Mouse (Mus musculus) left cerebral cortex, postnatal 36 days (tissue): ENCODE results near the gene Mark1. TPM values are rescaled to one million over a fixed set of nuclear protein-coding genes. Genes with fewer than 3 reads are reported as not detected.

Source experiments
- DNase-seq, 2 experiments: peaks; one replicate each; pipeline ENCODE4 v3.0.0; 2021 to 2022; ENCODE audit warnings: low spot score in 2 of 2, mixed read lengths in 1 of 2
- intact Hi-C: fragments of 180-260 bp; cut with DNase I; formaldehyde crosslinking; loops from one replicate; pipeline ENCODE4 v1.15.1; 2025
- total RNA-seq, 2 experiments: library from RNA; stranded (reverse); gene quantifications; 2 replicates each; pipeline ENCODE4 v1.2.3; 2021

Mark1 gene
- total RNA-seq, 2 experiments from 2014 or later: 91.2 to 96.3 TPM

DNA sequence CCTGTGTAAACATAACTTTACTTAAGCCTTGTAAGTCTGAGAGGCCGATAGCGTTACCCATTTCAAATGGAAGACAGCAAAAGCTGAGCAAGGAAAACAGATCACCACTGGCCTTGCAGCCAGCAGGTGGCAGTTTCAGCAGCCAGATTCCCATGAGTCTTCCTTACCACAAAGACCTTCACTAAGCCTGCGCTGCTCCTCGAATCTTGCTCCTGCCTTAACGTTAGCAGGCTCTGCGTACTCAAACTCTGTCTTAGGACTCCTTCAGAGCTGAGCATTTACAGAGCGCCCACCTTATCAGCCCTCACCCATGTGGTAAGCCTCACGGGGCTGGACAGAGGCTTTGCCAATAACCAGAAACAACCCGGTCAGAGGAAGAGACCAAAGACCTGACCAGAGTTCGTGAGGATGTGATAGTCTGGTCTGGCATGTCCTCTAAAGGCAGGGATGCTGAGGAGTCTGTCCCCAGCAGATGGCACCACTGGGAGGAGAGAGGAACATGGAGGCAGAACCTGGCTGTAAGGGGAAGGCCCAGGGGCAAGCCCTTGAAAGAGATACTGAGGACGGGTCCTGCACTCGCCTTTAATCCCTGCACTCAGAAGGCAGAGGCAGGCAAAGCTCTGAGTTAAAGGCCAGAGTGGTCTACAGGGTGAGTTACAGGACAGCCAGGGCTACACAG is 33.5 kb downstream of the Mark1 start:
- DNase-seq: peak in 1 of 2 experiments; percentile 41
- intact Hi-C loops: loop anchor here (5.0 kb wide), 1 partner anchor 226 kb away; no protein-coding TSS in a partner anchor

DNA sequence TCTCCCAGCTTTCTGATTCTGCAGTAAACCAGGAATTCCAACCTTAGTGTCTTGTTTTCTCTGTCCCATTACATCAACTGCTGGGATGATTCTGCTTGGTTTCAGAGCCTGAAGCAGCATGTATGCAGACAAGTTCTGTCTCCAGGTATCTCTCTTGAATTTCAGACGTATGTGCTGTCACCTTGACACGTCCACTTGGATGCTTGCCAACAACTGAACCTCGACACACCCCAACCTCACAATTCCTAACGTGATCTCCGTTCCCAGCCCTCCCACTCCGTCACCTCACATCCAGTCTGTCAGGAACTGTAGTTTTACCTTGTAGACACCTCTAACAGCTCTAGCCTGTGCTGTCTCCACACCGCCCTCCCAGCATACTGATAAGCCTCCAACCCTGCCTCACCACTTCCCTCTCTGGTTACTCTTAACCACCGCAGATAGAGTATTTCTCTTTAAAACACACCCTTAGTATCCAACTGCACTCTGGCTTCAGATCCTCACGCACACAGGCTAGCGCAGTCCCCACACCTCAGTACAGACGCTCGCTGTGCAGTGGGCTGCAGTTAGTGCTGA is 36.2 kb downstream of the Mark1 start:
- no peak for DNase-seq
- intact Hi-C loops: no loop called here

DNA sequence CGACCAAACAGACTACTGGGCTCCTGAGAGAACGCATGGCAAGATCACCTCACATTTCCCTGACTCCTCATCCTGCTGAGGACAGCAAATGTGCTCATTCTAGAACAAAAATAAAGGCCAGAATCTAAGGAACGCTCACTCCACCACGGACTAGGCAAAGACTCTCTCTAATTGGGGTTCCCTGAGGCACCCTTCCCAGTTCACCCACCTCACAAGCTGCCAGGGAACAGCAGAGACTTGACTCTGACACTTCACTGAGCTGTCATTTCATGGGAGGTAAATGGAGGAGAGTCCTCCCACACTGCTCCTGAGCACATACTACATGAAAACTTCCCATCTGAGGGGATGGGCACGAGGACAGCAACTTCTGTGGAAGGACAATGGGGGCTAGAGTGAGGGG is 37.5 kb downstream of the Mark1 start:
- intact Hi-C loops: no loop called here
- DNase-seq: no peak

DNA sequence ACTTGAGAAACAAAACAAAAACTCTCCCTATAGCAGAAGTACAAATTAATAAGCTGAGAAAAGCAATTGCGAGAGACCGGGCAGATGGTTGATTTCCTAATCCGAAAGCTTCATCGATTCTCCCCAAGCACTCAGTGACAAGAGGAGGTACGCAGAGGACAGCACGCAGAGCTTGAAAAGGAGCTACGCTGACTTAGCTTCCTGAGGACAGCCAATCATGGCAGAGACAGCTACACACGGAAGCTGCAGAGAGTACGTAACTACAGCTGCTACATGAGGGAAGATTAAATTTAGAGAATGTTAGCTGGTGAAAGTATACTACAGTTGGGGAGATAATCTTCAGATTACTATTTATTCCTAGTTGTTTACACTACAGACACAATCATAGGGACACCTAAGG is 40.6 kb downstream of the Mark1 start:
- intact Hi-C loops: no loop called here
- no peak for DNase-seq

DNA sequence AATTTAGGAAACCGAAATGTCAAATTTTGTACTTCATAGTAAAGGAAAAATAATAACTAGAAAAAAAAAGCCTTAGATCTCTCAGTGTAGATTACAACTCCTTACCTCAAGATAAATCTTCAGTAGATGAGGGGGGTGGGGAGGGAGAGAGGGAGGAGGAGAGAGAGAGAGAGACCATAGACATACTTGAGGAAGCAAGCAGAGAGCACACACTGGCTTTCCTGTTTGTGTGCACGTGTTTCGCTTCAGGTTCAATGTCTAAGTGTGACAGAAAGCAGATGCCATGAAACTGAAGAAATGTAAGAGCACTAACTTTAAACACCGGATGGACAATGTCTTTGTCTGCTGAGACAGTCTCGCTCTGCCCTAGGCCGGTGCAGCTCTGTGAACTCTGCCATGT is 41.0 kb downstream of the Mark1 start:
- intact Hi-C loops: no loop called here
- no peak for DNase-seq

DNA sequence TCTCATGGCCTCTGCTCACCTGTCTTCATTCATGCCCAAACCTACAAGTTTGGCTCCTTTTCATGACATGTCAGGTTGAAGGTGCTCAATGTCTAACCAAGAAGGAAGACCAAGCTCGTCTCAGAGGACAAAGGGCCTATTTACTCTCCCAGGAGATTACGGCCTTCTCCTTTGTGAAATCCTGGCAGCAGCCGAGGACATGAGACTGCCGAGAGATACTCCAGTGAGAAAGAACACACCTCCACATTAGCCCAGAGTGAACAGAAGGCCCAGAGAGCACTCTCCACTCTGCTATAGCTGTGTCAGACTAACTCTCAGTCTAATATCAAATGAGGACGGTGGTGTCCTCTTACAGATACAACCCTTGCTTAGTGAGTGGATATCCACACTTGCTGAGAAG is 47.6 kb downstream of the Mark1 start:
- intact Hi-C loops: no loop called here
- no peak for DNase-seq

DNA sequence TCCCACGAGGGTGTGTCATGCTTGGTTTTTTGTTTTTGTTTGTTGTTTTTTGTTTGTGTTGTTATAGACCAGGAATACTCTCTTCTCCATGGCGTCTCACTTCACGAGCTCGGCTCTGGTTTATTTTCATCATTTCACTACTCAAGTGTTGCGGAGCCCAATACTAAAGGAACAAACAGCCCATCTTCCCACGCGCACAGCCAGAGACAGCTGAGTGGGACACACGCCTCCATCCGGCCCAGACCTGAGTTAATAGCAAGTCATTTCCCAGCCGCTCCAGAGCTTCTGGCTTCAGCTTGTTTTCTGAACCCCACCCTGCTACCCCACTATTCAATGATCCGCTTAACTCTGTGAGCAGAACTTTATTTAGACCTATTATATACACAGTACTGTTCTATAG is 48.3 kb downstream of the Mark1 start:
- DNase-seq: peak in 1 of 2 experiments; percentile 39
- intact Hi-C loops: no loop called here

DNA sequence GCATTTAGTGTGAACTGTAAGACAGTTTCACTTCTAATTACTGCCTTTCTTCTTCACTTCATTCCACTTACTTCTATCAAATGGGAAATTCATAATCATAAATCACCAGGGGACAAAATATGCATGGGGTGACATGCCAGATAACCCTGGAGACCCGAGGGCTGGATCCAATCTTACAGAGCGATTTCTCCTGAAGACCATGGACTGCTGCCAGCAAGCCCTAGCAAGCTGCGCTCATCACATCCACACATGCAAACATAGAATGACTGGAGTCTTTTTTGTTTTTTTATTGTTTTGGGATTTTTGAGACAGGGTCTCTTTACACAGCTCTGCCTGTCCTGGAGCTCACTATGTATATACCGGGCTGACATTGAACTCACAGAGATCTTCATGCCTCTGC is 61.3 kb downstream of the Mark1 start:
- intact Hi-C loops: no loop called here
- DNase-seq: no peak

DNA sequence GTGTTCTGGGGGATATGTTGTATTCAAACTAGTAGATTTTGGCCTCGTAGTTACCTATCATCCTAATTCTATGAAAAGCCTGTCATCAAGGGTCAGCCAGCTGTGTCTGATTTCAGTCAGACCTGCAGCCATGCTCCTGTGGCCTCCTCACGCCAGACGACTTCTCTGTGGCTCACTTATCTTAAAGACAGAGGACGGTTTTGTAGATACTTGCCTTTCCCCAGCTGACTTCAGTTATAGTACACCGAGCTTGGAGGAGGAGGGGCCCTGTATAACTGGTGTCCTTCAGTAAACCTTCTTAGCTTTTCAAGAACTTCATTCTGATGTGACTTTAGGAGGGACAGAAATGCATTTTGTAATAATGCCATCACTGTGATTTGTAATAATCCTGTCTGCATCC is 63.4 kb downstream of the Mark1 start:
- DNase-seq: no peak
- intact Hi-C loops: no loop called here

DNA sequence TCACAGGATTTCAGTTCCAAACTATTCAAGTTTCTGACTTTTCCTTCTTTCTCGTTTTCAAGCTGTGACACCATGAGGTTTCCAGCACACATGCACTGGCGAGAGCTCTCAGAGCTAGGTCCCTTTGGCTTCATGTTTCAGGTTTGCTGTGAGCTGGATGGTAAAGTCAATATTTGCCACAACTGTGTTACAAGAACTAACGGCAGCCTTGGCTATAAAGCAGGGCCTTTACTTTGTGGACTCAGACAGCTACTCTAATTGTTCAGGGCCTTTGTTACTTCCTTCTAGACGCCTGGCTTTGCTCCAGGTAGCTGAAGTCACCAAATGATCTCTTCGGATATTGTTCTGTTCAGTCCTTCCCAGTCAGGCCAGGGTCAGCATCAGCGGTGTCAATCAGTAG is 63.9 kb downstream of the Mark1 start:
- no peak for DNase-seq
- intact Hi-C loops: no loop called here

DNA sequence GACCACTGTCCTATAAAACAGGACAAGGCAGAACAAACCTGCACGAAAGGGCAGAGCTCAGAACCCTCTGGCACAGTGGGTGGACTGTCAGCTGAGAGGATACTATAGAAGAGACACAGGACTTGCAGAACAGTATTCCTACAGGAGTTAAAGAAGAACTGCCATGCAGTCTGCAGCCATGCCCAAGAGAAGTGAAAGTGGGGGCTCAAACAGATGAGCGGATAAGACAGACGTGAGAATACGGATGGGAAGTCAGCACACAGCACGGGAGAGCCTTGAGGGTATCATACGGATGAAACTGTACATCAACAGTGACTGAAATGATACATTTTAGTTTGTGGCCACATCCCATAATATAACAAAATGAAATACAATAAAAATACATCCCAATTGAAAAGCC is 68.3 kb downstream of the Mark1 start:
- intact Hi-C loops: no loop called here
- DNase-seq: no peak

DNA sequence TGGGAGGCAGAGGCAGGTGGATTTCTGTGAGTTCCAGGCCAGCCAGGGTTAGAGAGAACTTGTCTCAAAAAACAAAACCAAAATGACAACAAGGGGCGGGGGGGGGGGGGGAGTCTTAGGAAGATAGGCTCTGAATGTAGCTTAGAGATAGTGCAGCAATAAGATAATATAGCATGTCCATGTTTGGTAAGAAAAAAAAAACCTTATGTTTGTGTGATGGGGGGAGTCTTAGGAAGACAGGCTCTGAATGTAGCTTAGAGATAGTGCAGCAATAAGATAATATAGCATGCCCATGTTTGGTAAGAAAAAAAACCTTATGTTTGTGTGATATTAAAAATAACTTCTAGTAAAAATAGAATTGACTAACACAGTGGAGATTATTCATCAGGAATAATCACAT is 71.0 kb downstream of the Mark1 start:
- DNase-seq: no peak
- intact Hi-C loops: no loop called here

DNA sequence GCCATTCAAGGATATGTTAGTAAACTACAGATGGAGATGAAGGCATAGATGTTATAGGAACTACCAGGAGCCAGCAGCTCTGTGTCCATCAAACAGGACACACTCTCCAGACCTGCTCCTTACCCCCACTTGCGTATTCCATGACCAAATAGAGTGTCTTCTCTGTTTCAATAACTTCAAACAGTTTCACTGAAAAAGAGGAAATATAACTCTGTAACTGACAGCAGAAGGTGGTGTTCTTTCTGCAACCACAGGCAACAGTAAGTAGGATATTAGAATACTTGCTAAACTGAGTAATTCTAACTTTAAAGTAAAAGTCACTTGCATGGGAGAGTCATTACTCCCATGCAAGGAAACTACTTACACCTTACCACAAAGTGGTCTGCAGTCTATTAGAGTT is 71.5 kb downstream of the Mark1 start:
- no peak for DNase-seq
- intact Hi-C loops: no loop called here

DNA sequence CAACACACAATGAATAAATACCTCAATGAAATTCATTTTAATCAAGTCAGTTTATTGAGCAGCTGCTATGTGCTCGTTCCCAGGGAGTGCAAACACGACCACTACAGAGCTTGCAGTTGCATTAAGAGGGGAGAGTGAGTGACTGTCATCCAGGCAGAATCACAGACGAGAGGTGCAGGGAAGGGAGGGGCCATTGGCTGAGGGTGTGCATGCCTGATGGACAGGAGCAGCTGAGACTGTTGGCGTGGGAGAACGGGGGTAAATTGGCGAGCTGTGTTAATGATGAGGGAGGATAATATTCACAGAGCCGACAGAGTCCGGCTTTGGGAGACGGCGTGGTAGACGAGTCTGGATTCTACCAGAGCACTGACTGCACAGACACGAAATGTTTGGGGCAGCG is 76.5 kb downstream of the Mark1 start:
- intact Hi-C loops: no loop called here
- DNase-seq: no peak

DNA sequence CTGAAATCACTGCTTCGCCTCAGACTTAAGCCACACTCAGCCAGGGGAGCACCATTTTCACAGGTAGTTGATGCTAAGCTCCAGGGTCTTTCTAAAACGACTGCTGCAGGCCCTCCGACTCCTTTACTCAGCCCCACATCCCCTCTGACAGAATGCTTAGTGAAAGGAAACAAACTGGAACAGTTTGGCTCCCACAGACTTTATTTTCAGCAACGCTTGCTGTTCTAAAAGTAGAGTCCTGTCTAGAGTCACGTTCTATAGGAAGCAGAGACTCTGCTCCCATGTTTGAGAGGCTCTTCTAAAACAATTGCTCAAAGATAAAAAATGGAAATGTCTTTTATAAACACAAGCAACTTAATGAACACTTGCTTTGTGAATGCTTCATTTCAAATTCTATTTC is 79.3 kb downstream of the Mark1 start:
- intact Hi-C loops: no loop called here
- no peak for DNase-seq

DNA sequence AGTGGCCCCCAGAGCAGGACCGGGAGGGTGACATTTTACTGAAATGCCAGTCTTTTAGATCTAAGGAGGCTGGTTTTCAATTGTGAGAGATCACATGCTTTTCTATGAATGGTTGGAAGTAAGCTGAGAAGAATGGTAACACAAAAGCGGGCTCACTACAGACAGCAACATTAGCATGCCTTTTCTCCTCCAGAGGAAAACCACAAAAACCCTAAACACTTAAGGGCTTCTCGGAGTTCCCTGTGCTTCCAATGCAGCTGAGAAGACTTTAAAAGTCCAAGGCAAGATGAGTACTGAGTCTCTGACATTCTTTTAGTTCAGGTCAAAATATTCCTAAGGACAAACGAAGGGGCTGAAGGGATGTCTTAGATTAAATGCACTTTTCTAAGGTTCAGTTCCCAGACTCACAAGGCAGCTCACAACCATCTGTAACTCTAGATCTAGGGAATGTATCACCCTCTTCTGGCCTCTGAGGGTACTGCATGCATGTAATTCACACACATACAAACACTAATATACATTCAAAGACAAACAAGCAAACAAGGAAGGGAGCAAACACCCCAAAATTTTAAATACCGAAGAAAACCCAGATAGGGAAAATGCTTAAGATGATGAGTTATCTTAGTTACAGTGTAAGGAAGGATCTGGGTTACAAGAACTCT is 81.0 kb downstream of the Mark1 start:
- intact Hi-C loops: no loop called here
- DNase-seq: no peak

DNA sequence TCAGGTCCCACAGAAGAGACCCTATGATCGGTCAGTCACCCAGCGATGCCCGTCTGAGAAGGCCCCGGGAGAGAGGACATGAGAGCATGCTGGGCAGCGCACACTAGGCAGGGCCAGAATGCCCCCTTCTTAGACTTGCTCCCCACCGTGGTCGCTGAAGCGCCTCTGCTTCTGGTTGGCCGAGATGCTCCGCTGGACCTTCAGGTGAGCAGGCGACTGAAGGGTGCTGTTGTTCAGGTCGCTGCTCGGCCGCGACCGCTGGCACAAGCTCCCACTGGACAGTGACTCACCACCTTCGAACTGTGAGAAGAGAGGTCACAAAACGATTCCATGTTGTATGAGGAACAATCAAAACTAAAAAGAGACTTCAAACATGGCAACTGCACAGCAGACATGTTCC is 87.0 kb downstream of the Mark1 start:
- DNase-seq: no peak
- intact Hi-C loops: no loop called here

DNA sequence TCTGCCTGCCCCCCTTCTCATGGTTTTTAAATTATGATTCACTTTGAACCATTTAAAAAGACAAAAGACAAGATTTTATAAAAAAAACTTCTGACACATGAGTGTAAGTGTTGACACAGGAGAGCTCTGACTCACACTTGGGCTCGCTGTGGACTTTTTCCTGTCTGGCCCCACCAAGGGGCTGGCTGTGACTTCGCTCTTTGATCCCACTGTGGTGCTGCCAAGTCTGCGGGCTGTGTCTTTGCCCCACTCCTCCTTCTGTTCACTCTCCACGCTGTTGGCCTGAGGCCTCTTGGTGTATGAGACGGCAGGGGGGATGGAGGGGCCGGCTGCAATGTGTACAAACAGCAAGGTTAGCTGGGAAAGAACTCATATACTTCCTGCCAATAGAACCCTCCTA is 87.5 kb downstream of the Mark1 start:
- intact Hi-C loops: no loop called here
- no peak for DNase-seq

DNA sequence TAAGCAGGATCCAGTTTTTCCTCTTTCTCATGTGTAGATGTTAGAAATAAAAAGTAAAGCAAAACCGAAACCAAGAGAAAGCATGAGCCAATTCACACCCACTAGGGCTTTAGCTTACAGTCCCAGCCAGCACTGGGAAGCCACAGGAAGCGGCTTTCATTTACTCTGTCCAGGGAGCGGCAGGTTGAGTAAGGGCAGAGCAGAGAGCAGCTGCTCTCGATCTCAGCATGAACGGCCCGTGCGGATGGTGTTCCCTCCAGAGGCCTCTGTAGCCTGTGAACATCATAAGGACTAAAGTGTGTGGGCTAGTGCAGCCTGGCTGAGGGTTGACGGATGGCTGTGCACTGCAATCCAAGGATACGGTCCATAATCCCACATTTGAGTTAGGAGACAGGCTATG is 90.8 kb downstream of the Mark1 start:
- DNase-seq: peak in 1 of 2 experiments; percentile 44
- intact Hi-C loops: loop anchor here (5.0 kb wide), 1 partner anchor 284 kb away; no protein-coding TSS in a partner anchor

DNA sequence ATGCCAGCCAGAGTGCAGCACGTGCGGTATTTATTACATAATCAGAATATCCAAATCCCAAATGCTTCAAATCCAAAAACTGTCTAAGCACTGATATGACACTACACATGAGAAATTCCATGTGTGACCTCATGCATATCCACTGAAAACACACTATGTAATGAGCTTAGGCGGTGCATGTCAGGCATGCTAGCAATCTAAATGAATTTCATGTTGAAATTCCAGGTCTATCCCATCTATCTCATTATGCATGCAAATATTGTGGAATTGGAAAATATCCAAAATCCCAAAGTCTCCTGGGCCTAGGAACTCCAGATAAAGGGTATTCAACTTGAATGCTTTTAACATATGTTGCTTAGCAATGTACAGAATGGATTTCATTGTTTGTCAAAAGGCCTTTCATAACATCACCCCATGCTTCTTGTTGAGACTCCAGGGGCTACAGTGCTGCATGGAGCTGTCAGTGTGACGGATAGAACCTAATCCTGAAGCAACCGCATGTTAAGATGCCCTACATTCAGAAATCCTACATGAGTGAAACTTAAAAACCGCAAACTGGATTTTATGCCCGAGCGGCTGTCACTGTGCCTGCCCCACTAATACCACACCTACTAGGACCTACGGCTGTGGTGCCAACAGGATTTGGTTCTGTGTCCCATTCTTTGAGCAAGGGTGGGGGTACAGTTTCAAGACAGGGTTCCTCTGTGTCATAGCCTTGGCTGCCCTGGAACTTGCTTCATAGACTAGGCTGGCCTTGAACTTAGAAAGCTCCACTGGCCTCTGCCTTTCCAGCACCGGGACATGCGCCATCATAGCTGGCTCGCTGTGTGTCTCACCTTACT is 93.2 kb downstream of the Mark1 start:
- no peak for DNase-seq
- intact Hi-C loops: loop anchor here (5.0 kb wide), 1 partner anchor 286 kb away; no protein-coding TSS in a partner anchor
